Mouse (Mus musculus): ENCODE data around the gene Snx8.

DNA sequence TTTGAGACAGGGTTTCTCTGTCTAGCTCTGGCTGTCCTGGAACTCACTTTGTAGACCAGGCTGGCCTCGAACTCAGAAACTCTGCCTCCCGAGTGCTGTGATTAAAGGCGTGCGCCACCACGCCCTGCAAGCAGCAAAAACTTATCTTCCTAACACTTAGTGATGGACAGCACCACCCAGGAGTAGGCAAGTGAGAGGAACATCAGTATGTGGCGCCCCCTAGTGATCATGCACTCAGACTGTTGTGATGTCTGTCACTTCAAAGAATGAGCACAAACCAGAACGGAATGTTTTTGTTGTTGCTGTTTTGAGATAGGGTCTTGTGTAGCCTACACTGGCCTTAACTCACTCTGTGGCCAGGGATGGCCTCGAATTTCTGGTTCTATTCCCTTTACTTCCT is 22.3 kb upstream of the Snx8 start:
- TF ChIP-seq CTCF (IDR thresholded peaks at IDR 0.05; ENCODE audit: extremely low read depth, insufficient read depth, low read length) (peak; percentile 68), POLR2A (IDR thresholded peaks at IDR 0.05; ENCODE audit: extremely low read depth, insufficient read depth, low read length) (no peak)
